Mouse (Mus musculus) hindbrain, embryonic 14.5 days (tissue): ENCODE results near the gene Cep170. TPM values are rescaled to one million over a fixed set of nuclear protein-coding genes. Genes with fewer than 3 reads are reported as not detected.
A peak's percentile ranks its signal among the peaks of the same experiment; 100 is the strongest.
"Not testable (repeated sequence)": the region's sequence is repeated elsewhere in the genome, so short reads cannot be mapped to it uniquely, and the experiment has no call there.

Experiments
- ATAC-seq: fragments of 200-750 bp; cut with Nextera tagmentation; 2 replicates; pipeline ENCODE4 v1.8.0; 2017; ENCODE audit warnings: moderate number of reproducible peaks, mild to moderate bottlenecking, moderate TSS enrichment, moderate library complexity; ENCODE audit not compliant: low FRiP score
- DNase-seq: peaks from one replicate; pipeline ENCODE4 v3.0.0-alpha.2; 2015; ENCODE audit warnings: low spot score
- H3K27ac ChIP-seq: fragments of 300-500 bp; sonication (generic); 2 replicates; pipeline ENCODE4 v1.5.1; 2014; ENCODE audit warnings: mild to moderate bottlenecking, moderate library complexity
- H3K27me3 ChIP-seq: fragments of 300-500 bp; sonication (generic); 2 replicates; pipeline ENCODE4 v1.6.1; 2014; ENCODE audit warnings: mild to moderate bottlenecking, low read length, mixed read lengths; ENCODE audit not compliant: control insufficient read depth, insufficient read depth
- H3K36me3 ChIP-seq: fragments of 300-500 bp; sonication (generic); replicated peaks from 2 replicates; pipeline ENCODE4 v1.6.1; 2014; ENCODE audit not compliant: control insufficient read depth, insufficient read depth
- H3K4me1 ChIP-seq: fragments of 300-500 bp; sonication (generic); replicated peaks from 2 replicates; pipeline ENCODE4 v1.6.1; 2014; ENCODE audit warnings: antibody characterized with exemption, low read length, mixed read lengths; ENCODE audit not compliant: control insufficient read depth, insufficient read depth
- H3K4me2 ChIP-seq: fragments of 300-500 bp; sonication (generic); replicated peaks from 2 replicates; pipeline ENCODE4 v1.6.1; 2014; ENCODE audit warnings: mild to moderate bottlenecking, moderate library complexity
- H3K4me3 ChIP-seq: fragments of 300-500 bp; sonication (generic); replicated peaks from 2 replicates; pipeline ENCODE4 v1.5.1; 2014; ENCODE audit warnings: mild to moderate bottlenecking, low read length
- H3K9ac ChIP-seq: fragments of 300-500 bp; sonication (generic); 2 replicates; pipeline ENCODE4 v1.6.1; 2014
- H3K9me3 ChIP-seq: fragments of 300-500 bp; sonication (generic); 2 replicates; pipeline ENCODE4 v1.6.1; 2016; ENCODE audit warnings: low read length; ENCODE audit not compliant: control insufficient read depth
- WGBS: fragments of 180-500 bp; shearing (Covaris S2); extraction: QIAGEN DNeasy Blood & Tissue Kit; methylation state at CpG from one replicate; pipeline ENCODE4 v1.1.7; 2014; 5-methylcytosine and 5-hydroxymethylcytosine counted together
- polyA plus RNA-seq: library from polyadenylated mRNA; unstranded; fragments of >200 nt; fragmentation: Nextera tagmentation; extraction: Ambion mirVana; gene quantifications from 2 replicates; pipeline ENCODE4 v1.2.1, GENCODE M21; 2014

Cep170 gene
- polyA plus RNA-seq, 1 experiment from 2014 or later = 136 TPM

DNA sequence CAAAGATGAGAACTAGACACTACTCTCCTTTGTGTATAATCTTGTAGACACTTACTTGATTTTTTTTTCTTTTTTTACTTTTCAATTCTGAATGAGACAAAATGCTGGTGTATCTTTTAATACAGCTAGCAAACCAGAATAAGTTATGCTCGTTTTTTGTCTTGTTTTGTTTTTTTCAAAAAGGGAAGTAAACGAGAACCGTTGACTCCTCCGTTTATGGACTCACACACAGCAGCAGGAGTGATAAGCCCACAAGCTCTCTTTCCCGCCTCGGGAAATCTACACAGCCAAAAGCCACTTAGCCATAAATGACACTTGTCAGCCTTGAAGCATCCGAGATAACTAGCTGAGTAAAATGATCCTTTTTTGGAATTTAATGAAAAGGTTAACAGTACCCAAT, 22.7 kb upstream of the Cep170 start:
- H3K27ac ChIP-seq, ATAC-seq, H3K4me2 ChIP-seq, H3K9ac ChIP-seq, H3K4me1 ChIP-seq, DNase-seq, H3K9me3 ChIP-seq, H3K4me3 ChIP-seq, H3K27me3 ChIP-seq: not testable (repeated sequence)
- peaks cover 13% of the 10 kb centered on the region; the same call in 1 of the 2 replicates for H3K36me3 ChIP-seq
- 79% methylated on average over 7 of the region's 7 CpGs for WGBS

DNA sequence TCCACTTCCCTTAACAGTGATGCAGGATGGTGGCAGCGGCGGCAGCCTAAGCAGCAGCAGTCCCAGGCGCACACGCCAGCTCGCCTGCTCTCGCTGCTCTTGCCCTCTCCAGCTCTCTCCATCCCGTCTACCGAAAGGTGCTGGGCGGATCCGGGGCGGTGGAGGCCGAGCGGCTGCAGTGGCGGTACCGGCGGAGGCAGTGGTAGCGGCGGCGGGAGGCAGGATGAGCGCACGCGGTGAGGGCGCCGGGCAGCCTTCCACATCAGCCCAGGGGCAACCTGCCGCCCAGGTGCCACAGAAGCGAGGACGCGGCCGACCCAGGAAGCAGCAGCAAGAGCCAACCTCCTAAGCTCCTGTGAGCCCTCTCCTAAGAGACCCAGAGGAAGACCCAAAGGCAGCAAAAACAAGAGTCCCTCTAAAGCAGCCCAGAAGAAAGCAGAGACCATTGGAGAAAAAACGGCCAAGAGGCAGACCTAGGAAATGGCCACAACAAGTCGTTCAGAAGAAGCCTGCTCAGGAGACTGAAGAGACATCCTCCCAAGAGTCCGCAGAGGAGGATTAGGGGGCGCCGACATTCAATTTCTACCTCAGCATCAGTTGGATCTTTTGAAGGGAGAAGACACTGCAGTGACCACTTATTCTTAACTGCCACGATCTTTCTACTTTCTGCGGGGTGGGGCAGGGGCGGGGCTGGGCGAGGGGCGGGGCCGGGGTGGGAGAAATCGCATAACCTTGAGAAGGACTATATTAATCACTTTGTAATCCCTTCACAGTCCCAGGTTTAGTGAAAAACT, 21.8 kb upstream of the Cep170 start:
- 3% methylated on average over 41 of the region's 41 CpGs for WGBS
- Histone ChIP-seq H3K27ac (no peak overlapping the region), H3K9me3 (no peaks in the 10 kb centered on the region), H3K36me3 (peaks cover 4% of the 10 kb centered on the region; the same call in 1 of the 2 replicates), H3K4me1 (peaks cover 5% of the 10 kb centered on the region; the same call in 1 of the 2 replicates), H3K27me3 (0 out of 2 replicates have a peak, but pooled peaks cover 6% of the 10 kb centered on the region), H3K9ac (peak overlapping the region; percentile 45; the same call in 1 of the 2 replicates), H3K4me2 (peak overlapping the region; percentile 57), H3K4me3 (peak overlapping the region; percentile 28)
- peak; percentile 2; the same call in 1 of the 2 replicates for ATAC-seq
- no peak for DNase-seq

DNA sequence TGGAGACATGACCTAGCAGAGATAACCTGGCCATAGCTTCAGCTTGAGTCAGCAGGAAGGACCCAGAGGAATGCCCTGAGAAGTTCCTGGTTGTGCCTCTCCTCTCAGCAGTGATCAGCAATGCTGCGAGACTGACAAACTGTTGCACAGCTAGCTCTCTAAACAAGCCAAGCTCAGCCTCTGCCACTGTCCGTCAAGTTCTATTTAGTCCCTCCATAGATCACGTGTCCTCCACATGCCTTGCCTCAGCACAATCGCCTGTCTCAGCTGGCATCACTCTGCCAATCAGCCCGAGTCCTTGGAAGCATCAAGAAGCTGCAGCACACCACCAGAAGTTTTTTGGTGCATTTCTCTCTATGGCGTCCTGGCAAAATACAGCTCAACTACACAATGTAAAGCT, 21.0 kb upstream of the Cep170 start:
- Histone ChIP-seq H3K4me1 (peaks cover 5% of the 10 kb centered on the region; the same call in 1 of the 2 replicates), H3K27ac (no peak overlapping the region), H3K4me3 (no peak overlapping the region), H3K9ac (no peak overlapping the region), H3K27me3 (0 out of 2 replicates have a peak, but pooled peaks cover 6% of the 10 kb centered on the region), H3K4me2 (peak overlapping the region; percentile 57; the same call in 1 of the 2 replicates), H3K36me3 (no peaks in the 10 kb centered on the region; the same call in 1 of the 2 replicates), H3K9me3 (no peaks in the 10 kb centered on the region)
- 52% methylated on average over 6 of the region's 6 CpGs for WGBS
- DNase-seq (no peak), ATAC-seq (no peak)

DNA sequence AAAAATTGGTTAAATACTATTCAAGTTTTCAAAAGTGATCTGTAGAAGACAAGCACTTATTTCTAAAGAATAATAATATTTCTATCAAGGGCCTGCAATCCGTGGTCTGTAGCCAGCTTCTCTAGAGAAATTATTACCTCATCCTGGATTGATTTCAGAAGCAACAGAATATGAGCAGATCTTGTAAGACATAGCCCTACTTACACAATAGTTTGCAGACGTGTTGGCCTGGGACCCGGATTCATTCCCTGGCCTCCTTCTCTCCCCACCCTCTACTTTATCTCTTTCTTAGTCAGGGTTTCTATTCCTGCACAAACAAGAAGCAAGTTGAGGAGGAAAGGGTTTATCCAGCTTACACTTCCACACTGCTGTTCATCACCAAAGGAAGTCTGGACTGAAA, 20.1 kb upstream of the Cep170 start:
- H3K4me2 ChIP-seq = no peak overlapping the region
- no peak for DNase-seq
- no peak overlapping the region for H3K4me3 ChIP-seq
- no peaks in the 10 kb centered on the region for H3K9me3 ChIP-seq
- 0 out of 2 replicates have a peak, but pooled peaks cover 6% of the 10 kb centered on the region for H3K27me3 ChIP-seq
- no peak for ATAC-seq
- H3K27ac ChIP-seq = no peak overlapping the region
- no peak overlapping the region for H3K9ac ChIP-seq
- peaks cover 5% of the 10 kb centered on the region; the same call in 1 of the 2 replicates for H3K4me1 ChIP-seq
- 96% methylated on average over 3 of the region's 3 CpGs for WGBS
- H3K36me3 ChIP-seq = no peaks in the 10 kb centered on the region; the same call in 1 of the 2 replicates

DNA sequence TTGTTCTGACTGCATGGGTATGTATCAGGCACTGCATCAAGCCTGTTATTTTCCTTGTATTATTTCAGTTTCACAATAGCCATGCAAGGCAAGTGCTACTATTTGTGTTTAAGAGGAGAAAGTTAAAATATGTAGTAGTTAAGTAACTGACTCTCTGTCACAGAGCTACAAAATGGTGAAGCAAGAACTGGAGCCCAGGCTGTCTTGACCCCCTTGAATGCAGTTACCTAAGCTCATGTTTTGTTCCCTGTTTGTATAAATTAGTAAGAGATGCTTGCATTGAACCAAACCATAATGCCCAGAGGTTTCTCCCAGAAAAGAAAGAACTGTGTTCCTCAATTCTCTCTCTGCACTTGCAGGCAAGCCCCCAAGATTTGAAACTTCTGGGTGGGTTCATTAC, 19.4 kb upstream of the Cep170 start:
- Histone ChIP-seq H3K36me3 (no peaks in the 10 kb centered on the region), H3K9ac (no peak overlapping the region), H3K4me1 (peaks cover 5% of the 10 kb centered on the region; the same call in 1 of the 2 replicates), H3K27ac (no peak overlapping the region), H3K27me3 (0 out of 2 replicates have a peak, but pooled peaks cover 6% of the 10 kb centered on the region), H3K4me2 (no peak overlapping the region), H3K4me3 (no peak overlapping the region), H3K9me3 (no peaks in the 10 kb centered on the region)
- ATAC-seq (no peak), DNase-seq (no peak)

DNA sequence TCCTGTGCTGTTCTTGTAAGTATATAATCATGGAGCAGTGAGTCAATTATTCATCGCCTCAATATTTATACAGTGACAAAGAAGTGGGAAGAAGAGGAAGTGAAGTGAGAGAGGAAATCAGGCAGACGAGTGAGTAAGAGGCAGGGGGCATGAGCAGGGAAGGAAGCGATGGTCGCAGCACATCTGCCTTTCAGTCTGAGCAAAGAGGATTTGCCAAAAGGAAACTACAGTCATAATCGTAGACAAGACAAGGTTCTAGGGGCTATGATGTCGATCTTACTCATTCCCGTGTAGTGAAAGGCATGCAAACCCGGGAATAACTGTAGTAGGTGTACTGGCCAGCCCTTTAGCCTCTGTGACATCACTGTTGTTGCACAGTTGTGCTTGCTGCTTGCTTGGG, 18.7 kb upstream of the Cep170 start:
- Histone ChIP-seq H3K9me3 (no peaks in the 10 kb centered on the region), H3K36me3 (no peaks in the 10 kb centered on the region), H3K27ac (no peak overlapping the region), H3K9ac (no peak overlapping the region), H3K4me2 (no peak overlapping the region), H3K4me1 (peaks cover 5% of the 10 kb centered on the region; the same call in 1 of the 2 replicates), H3K4me3 (no peak overlapping the region), H3K27me3 (0 out of 2 replicates have a peak, but pooled peaks cover 6% of the 10 kb centered on the region)
- DNase-seq = no peak
- no peak for ATAC-seq
- WGBS = 82% methylated on average over 8 of the region's 8 CpGs

DNA sequence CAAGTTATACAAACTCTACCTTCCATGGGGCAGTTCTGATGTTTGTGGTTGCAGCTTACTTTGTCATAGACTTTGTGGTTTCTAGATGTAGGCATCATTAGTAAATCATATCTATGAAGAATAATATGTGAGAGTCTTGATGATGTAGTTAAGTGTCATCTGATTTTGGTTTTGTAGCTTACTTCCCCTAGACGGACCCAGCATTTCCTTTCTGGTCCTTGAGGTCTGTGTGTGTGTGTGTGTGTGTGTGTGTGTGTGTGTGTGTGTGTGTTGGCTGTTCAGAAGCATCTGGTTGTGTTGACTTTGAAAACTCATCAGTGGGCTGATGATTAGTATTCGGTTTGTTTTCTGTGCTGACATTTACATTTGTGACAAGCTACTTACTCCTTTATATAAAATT, 18.2 kb upstream of the Cep170 start:
- H3K27ac ChIP-seq = no peak overlapping the region

DNA sequence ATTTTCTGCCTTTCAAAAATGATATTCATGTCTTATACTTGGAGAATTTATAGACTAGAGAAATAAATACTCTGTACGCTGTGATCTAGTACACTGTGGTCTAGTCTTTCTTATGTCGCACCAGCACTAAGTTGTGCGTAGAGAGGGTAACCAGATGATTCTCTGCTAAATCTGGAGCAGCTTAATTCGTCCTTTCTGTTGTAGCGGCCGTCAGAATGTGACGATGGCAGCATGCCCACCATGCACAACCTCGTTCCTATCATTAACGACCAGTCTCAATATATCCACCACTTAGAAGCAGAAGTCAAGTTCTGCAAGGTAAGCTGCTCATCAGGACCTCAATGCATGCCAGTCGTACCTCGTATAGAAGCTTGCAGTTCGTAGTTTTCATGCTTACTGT, 14.8 kb upstream of the Cep170 start:
- Histone ChIP-seq H3K9me3 (no peaks in the 10 kb centered on the region), H3K4me1 (no peaks in the 10 kb centered on the region), H3K4me3 (no peak overlapping the region), H3K36me3 (no peaks in the 10 kb centered on the region), H3K4me2 (no peak overlapping the region), H3K27ac (no peak overlapping the region), H3K27me3 (no peaks in the 10 kb centered on the region), H3K9ac (no peak overlapping the region)
- DNase-seq (no peak), ATAC-seq (no peak)
- 94% methylated on average over 12 of the region's 12 CpGs for WGBS

More for the DNA sequence above, 18.2 kb upstream of the Cep170 start:
- Histone ChIP-seq H3K36me3 (no peaks in the 10 kb centered on the region), H3K4me1 (peaks cover 5% of the 10 kb centered on the region; the same call in 1 of the 2 replicates), H3K4me3 (no peak overlapping the region), H3K9ac (no peak overlapping the region), H3K27me3 (0 out of 2 replicates have a peak, but pooled peaks cover 6% of the 10 kb centered on the region), H3K4me2 (no peak overlapping the region), H3K9me3 (no peaks in the 10 kb centered on the region)
- DNase-seq = no peak
- WGBS = 82% methylated on average over 2 of the region's 2 CpGs
- ATAC-seq = no peak

DNA sequence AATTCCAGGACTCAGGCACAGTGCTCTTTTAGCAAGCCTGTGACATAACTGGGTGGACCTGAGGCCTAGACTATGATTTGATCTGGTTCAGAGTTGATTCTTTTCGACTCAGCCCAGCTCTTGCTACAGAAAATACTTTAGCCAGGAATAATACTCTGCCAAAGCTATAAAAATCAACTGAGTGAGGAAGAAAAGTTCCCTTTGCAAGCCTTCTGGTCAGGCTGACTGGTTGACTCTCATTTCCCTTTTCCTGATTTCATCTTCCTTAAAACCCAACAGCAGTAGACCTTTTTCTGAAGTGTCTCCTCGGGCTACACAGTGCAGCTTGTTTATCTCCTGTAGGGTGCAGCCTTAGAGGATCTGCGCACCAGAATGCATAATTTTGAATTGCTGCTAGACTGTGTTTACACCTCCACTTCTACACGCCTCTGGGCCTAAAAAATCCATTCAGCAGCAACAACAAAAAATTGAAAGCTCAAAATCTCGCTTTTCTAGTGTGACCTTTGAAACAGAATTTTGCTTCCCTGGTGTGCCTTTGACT, 14.1 kb upstream of the Cep170 start:
- H3K9ac ChIP-seq = no peak overlapping the region
- WGBS = 77% methylated on average over 5 of the region's 5 CpGs
- H3K36me3 ChIP-seq = no peaks in the 10 kb centered on the region
- DNase-seq (no peak), ATAC-seq (no peak)
- H3K27me3 ChIP-seq = no peaks in the 10 kb centered on the region
- H3K4me1 ChIP-seq = no peaks in the 10 kb centered on the region
- H3K4me2 ChIP-seq = no peak overlapping the region
- no peak overlapping the region for H3K27ac ChIP-seq
- H3K4me3 ChIP-seq = no peak overlapping the region
- H3K9me3 ChIP-seq = no peaks in the 10 kb centered on the region
